Mouse (Mus musculus): Measurements from ENCODE around the gene Thsd4. TPM values are rescaled to one million over a fixed set of nuclear protein-coding genes. Genes with fewer than 3 reads are reported as not detected.
A peak's percentile ranks its signal among the peaks of the same experiment; 100 is the strongest.
"Not testable (repeated sequence)": the region's sequence is repeated elsewhere in the genome, so short reads cannot be mapped to it uniquely, and the experiment has no call there.

Gene Thsd4
- polyA plus RNA-seq, 1 experiment from 2014 or later: 8.2 TPM

DNA sequence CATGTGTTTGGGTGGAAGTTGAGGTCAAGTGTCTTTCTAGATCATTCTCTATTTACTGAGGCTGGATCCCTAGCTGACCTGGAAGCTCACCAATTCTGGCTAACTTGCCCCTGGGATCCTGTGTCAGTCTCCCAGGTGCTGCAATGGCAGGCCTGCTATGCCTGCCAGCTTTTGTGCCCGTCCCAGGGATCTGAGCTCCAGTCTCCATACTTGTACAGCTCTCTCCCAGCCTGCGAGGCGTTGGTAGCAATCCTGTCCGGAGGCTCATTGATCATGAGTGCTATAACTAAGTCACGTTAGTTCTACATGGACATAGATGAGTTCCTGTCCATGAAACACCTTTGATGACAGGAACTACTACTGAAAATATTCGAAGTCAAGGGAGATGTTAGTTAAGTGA is 578.0 kb downstream of the Thsd4 start:
- no peak overlapping the region for H3K4me2 ChIP-seq (ENCODE audit: low read depth, low read length)
- 87% methylated on average over 6 of the region's 6 CpGs for whole genome bisulfite sequencing
- no peaks in the 10 kb centered on the region for H3K36me3 ChIP-seq (ENCODE audit: control insufficient read depth, insufficient read depth)
- no peak overlapping the region for H3K27ac ChIP-seq (ENCODE audit: low read length)
- no peak overlapping the region for H3K9ac ChIP-seq (ENCODE audit: low read length)
- ATAC-seq (replicated peaks; ENCODE audit: extremely low read depth, insufficient read depth, low FRiP score): no peak
- peaks cover 7% of the 10 kb centered on the region for H3K4me1 ChIP-seq (ENCODE audit: control insufficient read depth, insufficient read depth, low read length)
- H3K27me3 ChIP-seq (ENCODE audit: control insufficient read depth, insufficient read depth, low read length): no peaks in the 10 kb centered on the region
- no peak overlapping the region for H3K4me3 ChIP-seq (ENCODE audit: low read length)
- no peaks in the 10 kb centered on the region for H3K9me3 ChIP-seq (replicated peaks; ENCODE audit: control insufficient read depth, low read length)

DNA sequence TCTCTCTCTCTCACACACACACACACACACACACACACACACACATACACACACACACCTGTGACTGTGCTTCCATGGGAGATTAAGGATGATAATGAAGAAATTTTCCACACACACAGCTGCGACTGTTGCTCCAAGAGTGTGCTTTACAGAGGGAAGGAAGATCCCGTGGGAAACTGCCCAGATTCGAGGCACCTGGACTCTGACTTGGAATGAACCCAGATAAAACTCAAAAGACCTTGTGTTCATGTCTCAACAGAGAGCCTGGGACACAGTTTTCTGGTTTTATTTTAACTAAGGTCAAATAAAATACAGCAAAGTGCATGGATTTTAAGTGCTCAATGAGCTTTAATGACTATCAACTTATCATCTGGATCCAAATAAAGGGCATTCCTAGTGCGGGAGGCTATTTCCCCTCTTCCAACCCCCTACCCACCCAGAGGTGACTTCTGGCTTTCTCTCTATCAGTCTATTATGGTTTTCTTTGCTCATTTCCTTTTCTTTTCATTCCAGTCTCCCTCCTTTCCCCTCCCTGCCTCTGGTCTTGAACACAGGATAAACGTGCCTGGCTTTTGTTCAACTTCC is 579.3 kb downstream of the Thsd4 start:
- WGBS: 41% methylated on average over 5 of the region's 5 CpGs
- Histone ChIP-seq H3K27ac (ENCODE audit: low read length) (no peak overlapping the region), H3K4me1 (ENCODE audit: control insufficient read depth, insufficient read depth, low read length) (peaks cover 7% of the 10 kb centered on the region), H3K4me2 (ENCODE audit: low read depth, low read length) (no peak overlapping the region), H3K4me3 (ENCODE audit: low read length) (no peak overlapping the region), H3K9ac (ENCODE audit: low read length) (no peak overlapping the region), H3K36me3 (ENCODE audit: control insufficient read depth, insufficient read depth) (no peaks in the 10 kb centered on the region), H3K27me3 (ENCODE audit: control insufficient read depth, insufficient read depth, low read length) (no peaks in the 10 kb centered on the region), H3K9me3 (replicated peaks; ENCODE audit: control insufficient read depth, low read length) (no peaks in the 10 kb centered on the region)
- no peak for ATAC-seq (replicated peaks; ENCODE audit: extremely low read depth, insufficient read depth, low FRiP score)

DNA sequence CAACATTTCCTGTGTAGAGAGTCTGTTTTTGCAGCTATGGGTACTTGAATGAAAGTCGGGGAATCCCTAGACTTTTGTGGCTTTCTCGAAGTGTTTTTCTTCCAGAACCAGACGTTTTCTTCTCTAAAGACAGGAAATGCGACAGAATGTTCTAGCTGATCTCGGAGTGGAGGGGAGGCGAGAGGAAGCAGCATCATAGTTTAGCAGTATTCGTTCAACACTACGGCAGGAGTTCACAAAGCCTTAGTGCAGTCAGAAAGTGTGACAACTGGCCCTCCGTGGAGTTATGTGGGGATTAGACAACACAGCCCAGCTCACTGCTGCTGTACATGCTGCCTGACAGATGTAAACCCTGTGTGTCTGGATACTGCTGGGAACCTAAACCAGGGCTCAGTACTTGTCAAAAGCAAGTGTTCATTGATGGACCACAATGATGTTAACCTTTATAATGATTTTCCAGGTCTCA is 579.9 kb downstream of the Thsd4 start:
- Histone ChIP-seq H3K4me2 (ENCODE audit: low read depth, low read length) (peak overlapping the region; percentile 19), H3K27ac (ENCODE audit: low read length) (no peak overlapping the region), H3K9me3 (replicated peaks; ENCODE audit: control insufficient read depth, low read length) (no peaks in the 10 kb centered on the region), H3K27me3 (ENCODE audit: control insufficient read depth, insufficient read depth, low read length) (no peaks in the 10 kb centered on the region), H3K36me3 (ENCODE audit: control insufficient read depth, insufficient read depth) (no peaks in the 10 kb centered on the region), H3K4me1 (ENCODE audit: control insufficient read depth, insufficient read depth, low read length) (peaks cover 7% of the 10 kb centered on the region), H3K9ac (ENCODE audit: low read length) (no peak overlapping the region), H3K4me3 (ENCODE audit: low read length) (no peak overlapping the region)
- WGBS: 19% methylated on average over 9 of the region's 9 CpGs
- no peak for ATAC-seq (replicated peaks; ENCODE audit: extremely low read depth, insufficient read depth, low FRiP score)

DNA sequence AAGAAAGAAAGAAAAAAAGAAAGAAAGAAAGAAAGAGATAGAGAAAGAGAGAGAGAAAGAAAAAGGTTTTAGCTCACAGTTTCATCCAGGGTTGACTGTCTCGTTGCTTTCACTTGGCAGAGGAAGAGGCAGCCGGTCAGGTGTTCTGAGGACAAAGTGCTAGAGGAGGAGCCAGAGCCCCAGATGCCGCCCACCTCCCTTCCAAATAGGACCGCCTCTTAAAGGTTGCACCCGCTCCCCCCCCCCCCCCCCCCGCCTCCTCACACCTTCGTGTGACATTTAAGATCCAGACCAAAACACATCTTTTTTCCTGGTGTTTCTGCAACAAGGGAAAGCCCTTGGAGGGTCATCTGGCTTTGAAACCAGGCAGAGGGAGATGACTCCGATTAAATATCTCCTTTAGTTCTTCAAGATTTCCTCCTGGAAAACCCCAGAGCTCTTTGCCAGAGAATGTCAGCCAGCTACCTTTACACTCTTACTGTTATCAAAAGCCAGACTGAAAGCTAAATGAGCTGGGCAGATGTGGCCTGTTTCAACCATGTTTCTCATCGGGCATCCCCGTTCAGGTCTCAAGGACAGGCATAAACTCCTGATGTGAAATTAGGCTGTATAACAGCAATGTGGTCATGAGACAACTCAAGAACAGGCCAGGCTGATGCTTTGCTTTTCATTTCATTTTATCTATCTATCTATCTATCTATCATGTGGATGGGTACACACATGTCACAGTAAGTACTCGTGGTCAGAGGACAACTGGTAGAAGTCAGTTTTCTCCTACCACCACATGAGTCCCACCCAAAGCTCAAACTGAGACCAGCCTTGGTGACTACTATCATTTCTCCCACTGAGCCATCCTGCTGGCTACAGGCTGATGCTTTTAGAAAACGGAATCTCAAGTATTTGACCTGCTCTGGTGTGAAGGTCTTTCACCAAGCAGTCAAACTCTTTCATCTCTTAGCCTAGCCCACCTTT is 580.6 kb downstream of the Thsd4 start:
- Histone ChIP-seq H3K36me3 (ENCODE audit: control insufficient read depth, insufficient read depth) (no peaks in the 10 kb centered on the region), H3K27ac (ENCODE audit: low read length) (0 out of 2 replicates have a peak overlapping the region, but pooled peaks have one; percentile 43), H3K9ac (ENCODE audit: low read length) (no peak overlapping the region), H3K4me1 (ENCODE audit: control insufficient read depth, insufficient read depth, low read length) (peaks cover 7% of the 10 kb centered on the region), H3K4me3 (ENCODE audit: low read length) (no peak overlapping the region), H3K4me2 (ENCODE audit: low read depth, low read length) (peak overlapping the region; percentile 19; the same call in 1 of the 2 replicates), H3K9me3 (replicated peaks; ENCODE audit: control insufficient read depth, low read length) (no peaks in the 10 kb centered on the region), H3K27me3 (ENCODE audit: control insufficient read depth, insufficient read depth, low read length) (no peaks in the 10 kb centered on the region)
- 50% methylated on average over 11 of the region's 12 CpGs for WGBS
- ATAC-seq (replicated peaks; ENCODE audit: extremely low read depth, insufficient read depth, low FRiP score): no peak

DNA sequence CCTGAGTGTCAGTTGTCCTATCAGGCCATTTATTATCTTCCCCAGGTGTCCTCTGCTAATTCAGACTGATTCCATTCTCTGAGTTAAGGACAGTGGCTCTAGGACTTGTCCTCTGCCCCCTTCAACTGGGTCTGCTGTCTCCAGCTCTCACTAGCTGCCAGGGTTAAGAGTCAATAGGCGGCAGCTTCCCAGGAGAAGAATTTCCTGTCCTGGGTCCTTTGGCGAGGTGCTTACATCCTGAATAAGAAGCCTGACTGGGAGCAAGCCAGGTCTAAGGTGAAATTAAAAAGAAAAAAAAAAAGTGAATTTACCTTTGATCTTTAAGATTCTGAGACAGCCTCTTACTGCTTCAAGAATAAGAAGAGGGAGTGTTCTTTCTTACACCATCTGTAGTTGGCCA is 582.2 kb downstream of the Thsd4 start:
- no peak overlapping the region for H3K27ac ChIP-seq (ENCODE audit: low read length)
- no peak overlapping the region for H3K9ac ChIP-seq (ENCODE audit: low read length)
- no peak overlapping the region for H3K4me3 ChIP-seq (ENCODE audit: low read length)
- H3K9me3 ChIP-seq (replicated peaks; ENCODE audit: control insufficient read depth, low read length): no peaks in the 10 kb centered on the region
- no peaks in the 10 kb centered on the region for H3K27me3 ChIP-seq (ENCODE audit: control insufficient read depth, insufficient read depth, low read length)
- no peak for ATAC-seq (replicated peaks; ENCODE audit: extremely low read depth, insufficient read depth, low FRiP score)
- no peak overlapping the region for H3K4me2 ChIP-seq (ENCODE audit: low read depth, low read length)
- H3K4me1 ChIP-seq (ENCODE audit: control insufficient read depth, insufficient read depth, low read length): peaks cover 7% of the 10 kb centered on the region
- WGBS: 58% methylated on average over 2 of the region's 2 CpGs
- no peaks in the 10 kb centered on the region for H3K36me3 ChIP-seq (ENCODE audit: control insufficient read depth, insufficient read depth)

DNA sequence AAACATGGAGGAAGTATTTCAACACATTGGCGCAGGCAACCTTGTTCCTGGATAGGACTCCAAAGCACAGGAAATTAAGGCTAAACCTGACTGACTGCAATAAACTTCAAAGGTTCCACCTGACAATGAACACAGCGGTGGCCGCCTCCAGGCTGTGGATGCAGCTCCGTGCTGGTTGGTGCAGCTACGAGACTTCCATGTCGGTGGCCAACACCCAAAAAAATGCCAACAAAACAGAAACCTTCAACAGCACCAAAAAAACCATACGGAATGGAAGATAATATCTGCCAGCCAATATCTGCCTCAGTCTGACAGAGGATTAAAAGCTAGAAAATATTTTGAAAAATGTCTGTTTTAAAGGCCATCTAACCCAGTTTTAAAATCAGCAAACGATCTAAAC is 583.3 kb downstream of the Thsd4 start:
- 89% methylated on average over 8 of the region's 8 CpGs for WGBS
- no peak overlapping the region for H3K9ac ChIP-seq (ENCODE audit: low read length)
- H3K4me1 ChIP-seq (ENCODE audit: control insufficient read depth, insufficient read depth, low read length): peaks cover 7% of the 10 kb centered on the region
- H3K27me3 ChIP-seq (ENCODE audit: control insufficient read depth, insufficient read depth, low read length): no peaks in the 10 kb centered on the region
- no peak for ATAC-seq (replicated peaks; ENCODE audit: extremely low read depth, insufficient read depth, low FRiP score)
- no peaks in the 10 kb centered on the region for H3K9me3 ChIP-seq (replicated peaks; ENCODE audit: control insufficient read depth, low read length)
- no peak overlapping the region for H3K4me3 ChIP-seq (ENCODE audit: low read length)
- H3K27ac ChIP-seq (ENCODE audit: low read length): no peak overlapping the region
- no peaks in the 10 kb centered on the region for H3K36me3 ChIP-seq (ENCODE audit: control insufficient read depth, insufficient read depth)
- no peak overlapping the region for H3K4me2 ChIP-seq (ENCODE audit: low read depth, low read length)

DNA sequence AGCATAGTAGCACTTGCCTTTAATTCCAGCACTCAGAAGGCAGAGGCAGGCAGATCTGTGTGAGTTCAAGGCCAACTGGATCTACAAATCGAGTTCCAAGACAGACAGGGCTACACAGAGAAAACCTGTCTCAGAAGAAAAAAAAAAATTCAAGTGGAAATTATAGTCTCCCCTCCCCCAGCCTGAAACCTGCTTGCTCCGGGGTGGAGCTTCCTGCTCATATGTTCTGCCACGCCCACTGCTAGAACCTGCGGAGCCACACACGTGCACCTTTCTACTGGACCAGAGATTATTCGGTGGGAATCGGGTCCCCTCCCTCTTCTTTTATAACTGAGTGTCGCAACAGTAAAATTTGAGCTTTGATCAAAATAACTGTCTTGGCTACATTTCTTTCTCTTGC is 586.0 kb downstream of the Thsd4 start:
- not testable (repeated sequence) for H3K4me2 ChIP-seq (ENCODE audit: low read depth, low read length); H3K27ac ChIP-seq (ENCODE audit: low read length); ATAC-seq (replicated peaks; ENCODE audit: extremely low read depth, insufficient read depth, low FRiP score); H3K9ac ChIP-seq (ENCODE audit: low read length); H3K4me3 ChIP-seq (ENCODE audit: low read length); H3K36me3 ChIP-seq (ENCODE audit: control insufficient read depth, insufficient read depth); H3K4me1 ChIP-seq (ENCODE audit: control insufficient read depth, insufficient read depth, low read length); H3K27me3 ChIP-seq (ENCODE audit: control insufficient read depth, insufficient read depth, low read length); H3K9me3 ChIP-seq (replicated peaks; ENCODE audit: control insufficient read depth, low read length)
- WGBS: 78% methylated on average over 8 of the region's 8 CpGs

DNA sequence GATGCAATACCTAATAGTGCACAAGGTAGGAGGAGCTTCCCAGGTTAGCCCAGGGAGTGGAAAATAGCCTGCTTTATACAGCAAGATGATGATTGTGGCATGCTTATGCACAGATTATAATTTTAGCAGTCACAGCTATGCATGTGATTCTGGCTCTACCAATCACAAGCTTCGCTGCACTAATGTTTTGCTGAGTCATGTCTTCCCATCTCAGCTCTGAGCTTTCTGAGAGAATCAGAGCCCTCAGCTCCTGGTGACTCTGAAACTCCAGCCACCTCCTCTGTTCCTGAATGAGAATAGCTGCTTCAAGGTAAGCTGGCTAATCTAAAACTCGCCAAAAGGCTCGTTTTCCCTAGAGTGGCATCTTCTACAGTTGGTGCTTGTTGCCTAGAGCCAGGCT is 591.6 kb downstream of the Thsd4 start:
- Histone ChIP-seq H3K9me3 (replicated peaks; ENCODE audit: control insufficient read depth, low read length) (no peaks in the 10 kb centered on the region), H3K4me3 (ENCODE audit: low read length) (no peak overlapping the region), H3K4me1 (ENCODE audit: control insufficient read depth, insufficient read depth, low read length) (no peaks in the 10 kb centered on the region), H3K9ac (ENCODE audit: low read length) (no peak overlapping the region), H3K36me3 (ENCODE audit: control insufficient read depth, insufficient read depth) (0 out of 2 replicates have a peak, but pooled peaks cover 2% of the 10 kb centered on the region), H3K4me2 (ENCODE audit: low read depth, low read length) (no peak overlapping the region), H3K27ac (ENCODE audit: low read length) (no peak overlapping the region), H3K27me3 (ENCODE audit: control insufficient read depth, insufficient read depth, low read length) (no peaks in the 10 kb centered on the region)
- no peak for ATAC-seq (replicated peaks; ENCODE audit: extremely low read depth, insufficient read depth, low FRiP score)
- WGBS: 66% methylated on average over 3 of the region's 3 CpGs

Measured in heart, embryonic 16.5 days (tissue).